Mouse (Mus musculus) Patski (cell line): ENCODE measurements at regions not wholly inside any gene's neighbourhood (a gene's known extent, or its start where the extent isn't known, plus 50 kb on each side); places are given as distances from the start of the nearest gene placed in this dataset.

Experiments used
- ATAC-seq: fragments of 100-300 bp; one replicate; pipeline ENCODE4 v1.8.0; 2021
- CTCF ChIA-PET: fragments of 350-600 bp; sonication (Branson Sonifier 250); formaldehyde crosslinking; loops from one replicate; lab custom pipeline; 2022; ENCODE audit warnings: inconsistent platforms; lab: Charles Lee
- POLR2A ChIA-PET: fragments of 350-600 bp; sonication (Branson Sonifier 250); formaldehyde crosslinking; loops from one replicate; lab custom pipeline; 2022; ENCODE audit warnings: antibody characterized with exemption, inconsistent platforms; lab: Charles Lee
- DNase-seq: peaks from one replicate; pipeline ENCODE4 v3.0.0-alpha.2; 2011; ENCODE audit warnings: low read depth, low spot score
- H3K27me3 ChIP-seq: fragments of 371-371 bp; one replicate; pipeline ENCODE4 v1.5.1; 2021
- CTCF ChIP-seq: fragments of 100-300 bp; IDR thresholded peaks from one replicate; pipeline ENCODE4 v1.5.1; 2021
- in situ Hi-C: fragments of 300-500 bp; cut with MboI; formaldehyde crosslinking; loops from 3 replicates; pipeline ENCODE4 v1.11.1; 2018; ENCODE audit warnings: low pct_unique_long_range_greater_than_20kb, mixed read lengths

DNA sequence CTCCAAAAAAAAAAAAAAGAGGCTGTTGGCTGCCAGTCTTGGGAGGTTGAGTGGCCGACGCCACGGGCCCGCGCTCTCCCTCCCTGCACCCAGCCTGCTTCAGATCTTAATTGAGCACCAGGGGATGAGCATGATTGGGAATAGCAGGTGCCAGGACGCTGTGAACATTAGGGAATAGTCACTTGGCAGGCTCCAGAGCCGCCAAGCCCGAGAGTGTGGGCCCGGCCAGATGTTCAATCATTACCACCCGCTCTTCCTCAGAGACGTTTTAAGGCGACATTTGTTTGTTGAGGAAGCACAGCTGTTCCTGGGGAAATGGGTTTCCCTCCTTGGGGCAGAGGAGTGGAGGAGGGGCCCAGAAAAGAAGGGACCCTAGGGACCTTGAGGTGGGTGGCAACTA lies 94.0 kb upstream of the Smad3 start:
- in situ Hi-C loops, result no loop called here
- POLR2A ChIA-PET, result no interaction called here

DNA sequence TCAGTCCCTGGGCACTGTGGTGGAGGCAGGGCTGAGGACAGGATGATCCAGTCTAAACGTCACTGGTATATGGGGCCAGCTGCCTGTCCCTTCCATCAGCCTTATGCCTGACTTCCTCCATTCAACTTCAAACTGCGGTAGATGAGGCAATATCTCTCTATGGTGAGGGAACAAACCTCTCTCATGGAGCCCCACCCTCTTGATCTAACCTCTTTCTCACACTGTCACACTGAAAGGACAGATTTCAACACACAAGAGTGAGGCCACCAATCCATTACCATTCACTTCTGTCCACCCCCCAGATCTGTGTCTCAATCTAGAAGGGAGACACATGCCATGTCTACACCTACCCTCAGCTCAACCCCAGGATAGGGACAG lies 92.5 kb upstream of the Smad3 start:
- in situ Hi-C loops, result no loop called here
- no peak for TF ChIP-seq CTCF
- ChIA-PET CTCF (no interaction called here), POLR2A (interaction anchor here (0.6 kb wide), 1 partner anchor 12 kb away, joined by 3 read pairs; no protein-coding TSS in a partner anchor)
- ATAC-seq, result no peak
- no peaks in the 10 kb centered on the region for H3K27me3 ChIP-seq
- no peak for DNase-seq

More for the DNA sequence above, 94.0 kb upstream of the Smad3 start:
- no peak for TF ChIP-seq CTCF
- no peak for ATAC-seq
- DNase-seq, result no peak
- H3K27me3 ChIP-seq, result no peaks in the 10 kb centered on the region
- CTCF ChIA-PET, result no interaction called here

DNA sequence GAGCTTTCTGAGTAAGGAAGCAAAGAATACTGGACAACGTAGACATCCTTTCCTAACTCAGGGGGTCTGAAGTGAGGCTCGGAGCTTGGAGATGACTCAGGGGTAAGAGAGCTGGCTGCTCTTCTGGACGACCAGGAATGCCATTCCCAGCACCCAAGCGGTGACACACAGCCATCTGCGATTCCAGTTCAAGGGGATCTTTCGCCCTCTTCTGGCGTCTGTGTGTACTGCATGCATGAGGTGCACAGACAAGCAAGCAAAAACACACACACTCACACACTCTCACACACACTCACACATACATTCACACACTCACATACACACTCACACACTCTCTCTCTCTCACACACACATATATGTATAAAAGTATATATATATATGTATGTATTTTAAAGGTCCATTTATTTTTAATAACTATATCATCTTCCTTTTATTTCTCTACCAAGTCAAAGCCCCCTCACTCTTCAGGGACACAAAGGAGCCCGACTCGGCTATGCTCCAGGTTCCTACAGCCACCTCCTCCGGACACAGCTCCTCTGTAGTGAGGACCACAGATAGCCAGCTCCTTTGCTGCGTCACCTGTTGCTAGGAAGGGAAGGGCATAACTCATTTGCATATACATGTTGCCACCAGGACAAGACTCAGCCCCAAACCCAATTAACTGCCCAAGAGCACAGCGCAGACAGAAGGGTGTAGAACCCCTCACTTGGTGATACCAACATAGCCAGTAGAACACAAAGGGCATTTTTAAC lies 91.9 kb upstream of the Smad3 start:
- CTCF ChIA-PET, result no interaction called here
- no peaks in the 10 kb centered on the region for H3K27me3 ChIP-seq
- ATAC-seq (no peak), DNase-seq (no peak)
- POLR2A ChIA-PET, result interaction anchor here (0.6 kb wide), 1 partner anchor 12 kb away, joined by 3 read pairs; no protein-coding TSS in a partner anchor
- in situ Hi-C loops, result no loop called here
- TF ChIP-seq CTCF, result peak; percentile 52

DNA sequence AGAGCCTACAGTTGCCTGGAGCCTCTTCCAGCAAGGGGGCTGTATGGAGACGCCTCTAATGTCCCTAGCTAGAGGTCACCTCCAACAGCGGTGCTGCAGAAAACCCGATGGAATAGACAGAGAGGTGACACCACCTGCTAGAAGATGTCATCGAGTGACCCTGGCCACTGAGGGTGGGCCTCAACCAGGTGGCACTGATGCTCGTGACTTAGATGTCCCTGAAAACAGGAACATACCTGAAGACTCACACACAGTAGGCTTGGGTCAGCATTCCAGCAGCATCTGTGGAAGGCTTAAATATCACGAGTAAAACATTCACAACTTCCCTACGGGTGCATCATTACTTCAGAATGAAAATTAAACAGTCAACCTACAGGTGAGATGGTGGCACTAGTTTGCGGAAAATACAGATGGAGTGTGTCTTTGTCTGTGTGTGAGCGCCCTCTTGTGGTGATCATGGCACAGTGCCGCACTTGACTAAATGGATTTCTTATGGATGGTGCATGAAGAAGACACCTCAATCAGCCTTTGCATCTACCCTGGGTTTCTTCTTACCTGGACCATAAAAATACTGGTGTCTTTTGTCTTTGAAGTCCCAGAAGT lies 86.2 kb upstream of the Smad3 start:
- ATAC-seq, result peak; percentile 31
- H3K27me3 ChIP-seq, result no peaks in the 10 kb centered on the region
- TF ChIP-seq CTCF, result peak; percentile 94
- in situ Hi-C loops, result loop anchor here (5.0 kb wide), 3 partner anchors 87 to 707 kb away; partner anchors contain the start of gene Smad3
- no peak for DNase-seq
- ChIA-PET CTCF (interaction anchor here (1.6 kb wide), 1 partner anchor 111 kb away, joined by 4 read pairs; no protein-coding TSS in a partner anchor), POLR2A (interaction anchor here (0.6 kb wide), 1 partner anchor 86 kb away, joined by 3 read pairs; the partner anchor contains the start of gene Smad3)

DNA sequence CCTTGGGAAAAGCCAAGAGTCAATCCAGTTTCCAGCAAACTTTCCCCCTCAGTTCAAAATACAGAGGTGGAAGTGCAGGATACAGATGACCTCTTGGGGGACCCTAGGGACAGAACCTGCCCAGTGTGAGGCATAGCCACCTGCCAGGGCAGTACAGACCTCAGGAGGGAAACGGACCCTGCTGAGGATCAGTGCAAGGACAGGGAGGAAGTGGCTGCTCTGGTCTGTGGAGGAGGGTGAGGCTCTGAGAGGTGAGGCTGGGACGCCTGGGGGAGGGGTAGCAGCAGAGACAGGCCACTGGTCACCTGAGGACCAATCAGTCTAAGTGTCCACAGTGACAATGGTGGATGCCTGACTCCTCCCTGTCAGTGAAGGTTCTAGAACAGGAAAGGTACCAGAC lies 85.6 kb upstream of the Smad3 start:
- TF ChIP-seq CTCF, result no peak
- DNase-seq, result no peak
- POLR2A ChIA-PET, result no interaction called here
- ATAC-seq, result no peak
- no peaks in the 10 kb centered on the region for H3K27me3 ChIP-seq
- CTCF ChIA-PET, result no interaction called here
- in situ Hi-C loops, result loop anchor here (5.0 kb wide), 3 partner anchors 86 to 706 kb away; partner anchors contain the start of gene Smad3

DNA sequence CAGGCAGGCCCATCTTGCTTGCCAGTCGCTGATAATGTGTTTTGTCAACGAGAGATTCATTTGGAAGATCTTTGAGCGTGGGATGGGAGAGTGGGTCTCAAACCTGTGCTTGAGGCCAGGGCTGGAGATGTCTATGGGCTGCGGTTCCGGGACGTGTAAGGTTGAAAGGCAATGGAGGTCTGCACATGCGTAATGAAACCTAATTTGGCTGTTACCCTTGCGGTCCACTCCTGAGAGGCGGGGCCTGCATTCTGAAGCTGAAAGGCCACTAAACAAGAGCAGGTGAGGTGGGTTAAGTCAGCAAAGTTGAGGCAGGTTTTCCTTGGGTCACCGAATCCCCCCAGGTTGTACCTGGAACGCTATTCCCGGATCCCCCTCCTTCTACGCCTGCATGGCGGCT lies 83.3 kb upstream of the Smad3 start:
- ChIA-PET CTCF (no interaction called here), POLR2A (interaction anchor here (1.0 kb wide), 1 partner anchor 602 kb away, joined by 3 read pairs; no protein-coding TSS in a partner anchor)
- ATAC-seq (no peak), DNase-seq (no peak)
- no peaks in the 10 kb centered on the region for H3K27me3 ChIP-seq
- TF ChIP-seq CTCF, result no peak
- in situ Hi-C loops, result loop anchor here (5.0 kb wide), 3 partner anchors 84 to 704 kb away; partner anchors contain the start of gene Smad3

DNA sequence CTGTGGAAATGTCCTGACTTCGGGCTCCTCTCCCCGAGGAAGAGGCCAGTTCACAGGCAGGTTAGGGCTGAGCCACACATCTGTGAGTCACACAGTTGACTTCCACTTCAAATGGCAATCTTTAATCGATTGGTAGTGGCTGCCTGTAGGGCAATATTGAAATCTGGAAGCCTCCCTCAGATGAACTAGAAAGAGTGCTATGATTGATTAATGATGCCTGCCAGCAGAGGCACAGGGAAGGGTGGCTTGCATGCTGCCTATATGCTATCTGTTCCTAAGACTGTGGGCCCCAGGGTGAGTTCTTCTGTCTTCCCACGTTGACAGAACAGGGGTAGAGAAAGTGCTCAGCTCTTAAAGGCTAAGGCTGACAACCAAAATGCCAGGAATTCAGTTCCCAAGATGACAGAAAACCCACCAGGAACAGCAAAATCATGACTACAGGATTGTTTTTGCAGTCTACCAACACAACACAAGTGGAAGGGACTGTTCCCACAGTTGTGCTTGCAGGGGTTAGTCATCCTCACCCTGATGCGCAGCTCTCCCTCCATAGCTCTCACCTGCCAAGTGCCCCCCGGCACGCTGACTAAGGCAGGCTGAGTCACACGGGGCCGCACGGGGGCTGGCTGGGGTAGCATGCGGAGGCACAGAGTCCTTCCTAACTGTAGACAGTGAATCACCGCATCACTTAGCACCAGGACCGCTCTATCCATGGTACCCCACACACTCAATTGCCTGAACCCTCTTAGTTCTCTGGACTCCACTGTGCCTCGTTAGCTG lies 81.4 kb upstream of the Smad3 start:
- in situ Hi-C loops, result no loop called here
- ChIA-PET POLR2A (interaction anchor here (1.4 kb wide), 1 partner anchor 28 kb away, joined by 3 read pairs; no protein-coding TSS in a partner anchor), CTCF (interaction anchor here (1.1 kb wide), 1 partner anchor 15 kb away, joined by 3 read pairs; no protein-coding TSS in a partner anchor)
- ATAC-seq (no peak), DNase-seq (no peak)
- no peak for TF ChIP-seq CTCF
- no peaks in the 10 kb centered on the region for H3K27me3 ChIP-seq

DNA sequence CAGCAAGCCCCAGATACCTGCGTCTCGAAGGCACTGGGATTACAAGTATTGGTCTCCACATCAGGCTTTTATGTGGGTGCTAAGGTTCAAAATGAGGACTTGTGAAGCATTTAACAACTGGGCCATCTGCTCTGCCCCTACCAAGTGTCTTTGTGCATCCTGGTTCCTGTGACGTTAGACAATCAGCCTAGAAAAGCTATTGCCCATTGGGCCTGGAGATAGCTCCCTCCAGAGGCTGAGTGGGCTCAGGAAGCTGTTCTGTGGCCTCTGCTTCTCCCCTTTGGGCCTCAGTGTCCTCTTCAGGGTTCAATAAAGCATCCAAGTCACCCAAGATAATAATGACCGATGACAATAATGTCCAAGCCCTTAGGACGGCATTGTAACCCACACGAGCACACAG lies 79.8 kb upstream of the Smad3 start:
- ATAC-seq (no peak), DNase-seq (no peak)
- ChIA-PET CTCF (interaction anchor here (0.7 to 2.4 kb wide), 5 partner anchors 47 to 224 kb away, joined by 3 to 9 read pairs (median 3); partner anchors contain the start of gene Smad3), POLR2A (interaction anchor here (0.7 to 1.4 kb wide), 2 partner anchors 80 to 152 kb away, joined by 3 to 4 read pairs; partner anchors contain the start of gene Smad3)
- in situ Hi-C loops, result no loop called here
- no peaks in the 10 kb centered on the region for H3K27me3 ChIP-seq
- no peak for TF ChIP-seq CTCF

DNA sequence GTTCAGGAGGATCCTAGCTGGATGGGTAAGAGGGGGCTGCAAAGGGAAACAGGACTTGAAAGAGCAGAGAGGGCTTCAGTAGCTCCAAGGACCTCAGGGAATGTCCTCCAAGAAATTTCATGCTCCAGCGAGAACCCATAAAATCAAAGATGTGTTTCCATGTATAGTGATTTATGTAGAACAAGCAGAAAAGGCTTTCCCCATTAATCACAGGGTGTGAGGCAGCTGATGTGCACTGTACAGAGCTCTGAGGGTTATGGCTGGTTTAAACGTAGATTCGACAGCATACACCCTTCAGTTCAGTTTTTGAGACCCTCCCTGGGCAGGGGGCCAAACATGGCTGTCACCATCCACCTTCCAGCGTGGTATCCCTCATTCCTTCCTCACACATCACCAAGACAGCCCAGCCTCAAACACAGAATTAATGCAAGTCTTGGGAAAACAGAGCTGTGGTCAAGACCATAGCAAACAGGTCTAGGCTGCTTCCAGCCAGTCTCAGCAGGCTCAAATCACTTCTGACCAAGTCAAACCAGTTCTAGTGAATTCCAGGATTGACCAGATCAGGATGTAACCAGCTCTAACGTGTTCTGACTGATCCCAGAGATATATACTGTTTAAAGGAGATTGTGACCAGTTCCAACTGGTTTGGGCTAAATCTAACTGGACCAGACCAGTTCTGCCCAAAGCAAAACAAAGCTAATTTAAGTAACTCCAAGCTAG lies 78.9 kb upstream of the Smad3 start:
- no peaks in the 10 kb centered on the region for H3K27me3 ChIP-seq
- in situ Hi-C loops, result no loop called here
- CTCF ChIA-PET, result interaction anchor here (0.7 to 2.4 kb wide), 6 partner anchors 19 to 223 kb away, joined by 3 to 9 read pairs (median 3); partner anchors contain the start of gene Smad3
- POLR2A ChIA-PET, result interaction anchor here (1.4 kb wide), 1 partner anchor 79 kb away, joined by 4 read pairs; the partner anchor contains the start of gene Smad3
- DNase-seq (no peak), ATAC-seq (no peak)
- no peak for TF ChIP-seq CTCF
